Mouse (Mus musculus) midbrain, embryonic 15.5 days (tissue): Measurements from ENCODE around the gene B3gnt6. TPM values are rescaled to one million over a fixed set of nuclear protein-coding genes. Genes with fewer than 3 reads are reported as not detected.

Experiments
- ATAC-seq: fragments of 200-750 bp; cut with Nextera tagmentation; replicated peaks from 2 replicates; pipeline ENCODE4 v1.8.0; 2017; ENCODE audit warnings: moderate TSS enrichment
- H3K27ac ChIP-seq: fragments of 300-500 bp; sonication (generic); 2 replicates; pipeline ENCODE4 v1.5.1; 2015; ENCODE audit warnings: mild to moderate bottlenecking, inconsistent platforms
- H3K27me3 ChIP-seq: fragments of 300-500 bp; sonication (generic); replicated peaks from 2 replicates; pipeline ENCODE4 v1.6.1; 2015; ENCODE audit warnings: inconsistent platforms
- H3K36me3 ChIP-seq: fragments of 300-500 bp; sonication (generic); replicated peaks from 2 replicates; pipeline ENCODE4 v1.6.1; 2015; ENCODE audit warnings: inconsistent platforms
- H3K4me1 ChIP-seq: fragments of 300-500 bp; sonication (generic); 2 replicates; pipeline ENCODE4 v1.6.1; 2015; ENCODE audit warnings: inconsistent platforms
- H3K4me2 ChIP-seq: fragments of 300-500 bp; sonication (generic); 2 replicates; pipeline ENCODE4 v1.6.1; 2015; ENCODE audit warnings: inconsistent platforms, mild to moderate bottlenecking, moderate library complexity
- H3K4me3 ChIP-seq: fragments of 300-500 bp; sonication (generic); 2 replicates; pipeline ENCODE4 v1.5.1; 2015; ENCODE audit warnings: mild to moderate bottlenecking, inconsistent platforms
- H3K9ac ChIP-seq: fragments of 300-500 bp; sonication (generic); 2 replicates; pipeline ENCODE4 v1.6.1; 2015; ENCODE audit warnings: mild to moderate bottlenecking, inconsistent platforms
- H3K9me3 ChIP-seq: fragments of 300-500 bp; sonication (generic); 2 replicates; pipeline ENCODE4 v1.6.1; 2016; ENCODE audit warnings: inconsistent platforms
- WGBS: fragments of 180-500 bp; shearing (Covaris S2); methylation state at CpG from one replicate; pipeline ENCODE4 v1.1.7; 2015; ENCODE audit warnings: mixed read lengths; 5-methylcytosine and 5-hydroxymethylcytosine counted together
- polyA plus RNA-seq: library from polyadenylated mRNA; unstranded; fragments of >200 nt; fragmentation: Nextera tagmentation; extraction: Ambion mirVana; gene quantifications from 2 replicates; pipeline ENCODE4 v1.2.1, GENCODE M21; 2015

B3gnt6 gene
- 0.15 and 0.41 TPM in 2 replicates for polyA plus RNA-seq

- no peak for ATAC-seq
- no peak within 1 kb of the TSS for H3K4me2 ChIP-seq
Measured at GRCm38 (mm10) chr7:98199381-98199780, at the start of gene B3gnt6. TSS of gene B3gnt6 (minus strand) at chr7:98199481.

GRCm38 (mm10) chr7:98236686-98237359 lies 37.5 kb upstream of the B3gnt6 start:
- no peak overlapping the region for H3K27ac ChIP-seq
- ATAC-seq, result no peak

More at GRCm38 (mm10) chr7:98199381-98199780, at the start of gene B3gnt6:
- H3K9ac ChIP-seq, result no peak within 1 kb of the TSS
- H3K27me3 ChIP-seq, result peaks cover 22% of the 10 kb centered on the region
- WGBS, result 88% methylated on average over 4 of the region's 4 CpGs
- H3K36me3 ChIP-seq, result no peaks in the 10 kb centered on the region
- H3K4me1 ChIP-seq, result peaks cover 2% of the 10 kb centered on the region; the same call in 1 of the 2 replicates
- H3K4me3 ChIP-seq, result no peak within 1 kb of the TSS
- no peaks in the 10 kb centered on the region for H3K9me3 ChIP-seq
- H3K27ac ChIP-seq, result no peak within 1 kb of the TSS

GRCm38 (mm10) chr7:98223796-98224195 lies 24.5 kb upstream of the B3gnt6 start:
- H3K4me1 ChIP-seq, result no peaks in the 10 kb centered on the region
- H3K4me3 ChIP-seq, result no peak overlapping the region
- 95% methylated on average over 4 of the region's 4 CpGs for WGBS
- H3K27me3 ChIP-seq, result no peaks in the 10 kb centered on the region
- no peak overlapping the region for H3K4me2 ChIP-seq
- no peaks in the 10 kb centered on the region for H3K36me3 ChIP-seq
- no peak overlapping the region for H3K9ac ChIP-seq
- ATAC-seq, result no peak
- H3K9me3 ChIP-seq, result no peaks in the 10 kb centered on the region
- no peak overlapping the region for H3K27ac ChIP-seq

More at GRCm38 (mm10) chr7:98236686-98237359, 37.5 kb upstream of the B3gnt6 start:
- no peak overlapping the region for H3K9ac ChIP-seq
- H3K4me2 ChIP-seq, result no peak overlapping the region
- no peaks in the 10 kb centered on the region for H3K36me3 ChIP-seq
- no peaks in the 10 kb centered on the region for H3K9me3 ChIP-seq
- no peak overlapping the region for H3K4me3 ChIP-seq
- no peaks in the 10 kb centered on the region for H3K27me3 ChIP-seq
- WGBS, result 83% methylated on average over 3 of the region's 3 CpGs
- H3K4me1 ChIP-seq, result no peaks in the 10 kb centered on the region

- H3K9ac ChIP-seq, result no peak overlapping the region
- H3K4me2 ChIP-seq, result no peak overlapping the region
- no peak overlapping the region for H3K4me3 ChIP-seq
- no peaks in the 10 kb centered on the region for H3K9me3 ChIP-seq
- ATAC-seq, result no peak
- H3K27ac ChIP-seq, result no peak overlapping the region
- no peaks in the 10 kb centered on the region for H3K4me1 ChIP-seq
- no peaks in the 10 kb centered on the region for H3K36me3 ChIP-seq
- H3K27me3 ChIP-seq, result no peaks in the 10 kb centered on the region
Measured at GRCm38 (mm10) chr7:98216713-98217112, 17.4 kb upstream of the B3gnt6 start.

GRCm38 (mm10) chr7:98202946-98203345 lies 3.7 kb upstream of the B3gnt6 start:
- no peak overlapping the region for H3K9ac ChIP-seq
- no peak overlapping the region for H3K4me2 ChIP-seq
- H3K27ac ChIP-seq, result no peak overlapping the region
- no peaks in the 10 kb centered on the region for H3K27me3 ChIP-seq
- no peak for ATAC-seq
- H3K9me3 ChIP-seq, result no peaks in the 10 kb centered on the region
- WGBS, result 79% methylated on average over 4 of the region's 4 CpGs
- H3K4me1 ChIP-seq, result no peaks in the 10 kb centered on the region
- H3K36me3 ChIP-seq, result no peaks in the 10 kb centered on the region
- H3K4me3 ChIP-seq, result no peak overlapping the region

- Histone ChIP-seq H3K36me3 (no peaks in the 10 kb centered on the region), H3K27ac (no peak overlapping the region), H3K4me3 (no peak overlapping the region), H3K4me1 (no peaks in the 10 kb centered on the region), H3K9me3 (no peaks in the 10 kb centered on the region), H3K27me3 (0 out of 2 replicates have a peak, but pooled peaks cover under 1% of the 10 kb centered on the region), H3K4me2 (no peak overlapping the region), H3K9ac (no peak overlapping the region)
- 80% methylated on average over 5 of the region's 5 CpGs for WGBS
- no peak for ATAC-seq
Measured at GRCm38 (mm10) chr7:98201493-98202028, 2.3 kb upstream of the B3gnt6 start.

- Histone ChIP-seq H3K4me2 (no peak overlapping the region), H3K4me3 (no peak overlapping the region), H3K27me3 (peaks cover 12% of the 10 kb centered on the region), H3K36me3 (no peaks in the 10 kb centered on the region), H3K9me3 (no peaks in the 10 kb centered on the region), H3K9ac (no peak overlapping the region), H3K4me1 (no peaks in the 10 kb centered on the region), H3K27ac (no peak overlapping the region)
- 82% methylated on average over 3 of the region's 3 CpGs for WGBS
- ATAC-seq, result no peak
Measured at GRCm38 (mm10) chr7:98200396-98200795, 1.1 kb upstream of the B3gnt6 start.

GRCm38 (mm10) chr7:98195151-98195801 lies 4.0 kb downstream of the B3gnt6 start:
- Histone ChIP-seq H3K27me3 (peaks cover 58% of the 10 kb centered on the region), H3K36me3 (no peaks in the 10 kb centered on the region), H3K9me3 (no peaks in the 10 kb centered on the region), H3K27ac (no peak overlapping the region), H3K4me1 (peaks cover 16% of the 10 kb centered on the region), H3K4me3 (no peak overlapping the region), H3K9ac (no peak overlapping the region), H3K4me2 (no peak overlapping the region)
- WGBS, result 49% methylated on average over 10 of the region's 10 CpGs
- ATAC-seq, result no peak

- Histone ChIP-seq H3K9ac (peak overlapping the region; percentile 37), H3K9me3 (no peaks in the 10 kb centered on the region), H3K27ac (no peak overlapping the region), H3K36me3 (no peaks in the 10 kb centered on the region), H3K4me3 (peak overlapping the region; percentile 45), H3K27me3 (peaks cover 58% of the 10 kb centered on the region), H3K4me1 (peaks cover 16% of the 10 kb centered on the region), H3K4me2 (peak overlapping the region; percentile 91)
- ATAC-seq, result peak; percentile 71
- 1% methylated on average over 61 of the region's 61 CpGs for WGBS
Measured at GRCm38 (mm10) chr7:98194026-98194792, 5.1 kb downstream of the B3gnt6 start.

- WGBS, result 3% methylated on average over 36 of the region's 36 CpGs
- H3K36me3 ChIP-seq, result no peaks in the 10 kb centered on the region
- peaks cover 64% of the 10 kb centered on the region for H3K27me3 ChIP-seq
- no peak overlapping the region for H3K27ac ChIP-seq
- peak overlapping the region; percentile 45 for H3K4me3 ChIP-seq
- H3K9me3 ChIP-seq, result no peaks in the 10 kb centered on the region
- H3K4me1 ChIP-seq, result peaks cover 16% of the 10 kb centered on the region
- peak overlapping the region; percentile 37 for H3K9ac ChIP-seq
- ATAC-seq, result peak; percentile 86
- H3K4me2 ChIP-seq, result peak overlapping the region; percentile 91
Measured at GRCm38 (mm10) chr7:98193515-98194025, 5.7 kb downstream of the B3gnt6 start.

GRCm38 (mm10) chr7:98191571-98192250 lies 7.6 kb downstream of the B3gnt6 start:
- no peak overlapping the region for H3K4me2 ChIP-seq
- H3K27me3 ChIP-seq, result peaks cover 65% of the 10 kb centered on the region
- H3K27ac ChIP-seq, result no peak overlapping the region
- H3K4me1 ChIP-seq, result peaks cover 16% of the 10 kb centered on the region
- H3K9me3 ChIP-seq, result no peaks in the 10 kb centered on the region
- no peak overlapping the region for H3K4me3 ChIP-seq
- no peak overlapping the region for H3K9ac ChIP-seq
- no peaks in the 10 kb centered on the region for H3K36me3 ChIP-seq
- ATAC-seq, result no peak
- 64% methylated on average over 17 of the region's 17 CpGs for WGBS
